17 mouse cellular contexts compared by ENCODE assay signal in genomic region chr9:23495400-23495799, GRCm38 (mm10).
A peak's percentile ranks its signal among the peaks of the same experiment; 100 is the strongest.
DNase-seq lines count a peak whose midpoint lies in the region; ATAC-seq and TF ChIP-seq lines count a peak whose summit lies in the region.
"Had no signal": no experiment of that assay in that cellular context is flagged by ENCODE, and none has a peak within 500 bp of the region (broad histone marks: within the 10 kb centered on the region; RNA-seq: fewer than 3 reads in every experiment).

No protein-coding gene starts in this region.

- H3K4me1 ChIP-seq in thymus, adult 2 months (replicated peaks; ENCODE audit: control insufficient read depth, insufficient read depth, low read length): no peaks in the 10 kb centered on the region
- peaks cover 7% of the 10 kb centered on the region for H3K4me1 ChIP-seq in hindbrain, embryonic 13.5 days (replicated peaks)
- H3K4me1 ChIP-seq: stomach, embryonic 15.5 days had no signal

- no peak for DNase-seq in layer of hippocampus, adult 2 months (ENCODE audit: low spot score in 2 of 2)
- no peak for DNase-seq in layer of hippocampus, adult 9-10 months (ENCODE audit: low spot score)
- peak; percentile 59 for DNase-seq in NIH3T3 (ENCODE audit: low read depth)
- peak; percentile 76 for DNase-seq in brain, adult 2 months (ENCODE audit: low read depth, low spot score)
- peak; percentile 39 to 85 for DNase-seq in left cerebral cortex, postnatal 25 days (ENCODE audit: low spot score in 2 of 2)
- DNase-seq in thymus, adult 2 months: no peak
- DNase-seq in spleen, adult 12 weeks (ENCODE audit: low spot score): no peak
- DNase-seq: cerebellum, adult 2 months; gastrocnemius, postnatal 10 days; kidney, adult 2 months; liver; retina, postnatal 1 day had no signal

- H3K4me2 ChIP-seq in hindbrain, embryonic 13.5 days: no peak overlapping the region
- H3K4me2 ChIP-seq: heart, embryonic 12.5 days; hindbrain, embryonic 14.5 days; stomach, embryonic 15.5 days had no signal

- ATAC-seq in hindbrain, embryonic 13.5 days (ENCODE audit: low FRiP score): no peak

- no peaks in the 10 kb centered on the region for H3K27me3 ChIP-seq in thymus, adult 2 months (ENCODE audit: control insufficient read depth, insufficient read depth, low read length)
- no peaks in the 10 kb centered on the region for H3K27me3 ChIP-seq in hindbrain, embryonic 13.5 days
- H3K27me3 ChIP-seq: heart, embryonic 12.5 days; stomach, embryonic 15.5 days had no signal

- no peaks in the 10 kb centered on the region for H3K36me3 ChIP-seq in thymus, adult 2 months (ENCODE audit: control insufficient read depth, insufficient read depth, low read length)
- no peaks in the 10 kb centered on the region for H3K36me3 ChIP-seq in hindbrain, embryonic 13.5 days
- H3K36me3 ChIP-seq: heart, embryonic 12.5 days; midbrain, embryonic 10.5 days; stomach, embryonic 15.5 days had no signal

- peak overlapping the region; percentile 52 for H3K27ac ChIP-seq in layer of hippocampus, adult 2 months
- H3K27ac ChIP-seq in thymus, adult 2 months (ENCODE audit: control insufficient read depth, insufficient read depth, low read length): no peak overlapping the region
- H3K27ac ChIP-seq in hindbrain, embryonic 13.5 days: no peak overlapping the region
- H3K27ac ChIP-seq: hindbrain, embryonic 14.5 days; midbrain, embryonic 10.5 days; stomach, embryonic 15.5 days had no signal

- intact Hi-C loops in left cerebral cortex, postnatal 25 days (cut with DNase I): loop anchor here (5.0 to 10.0 kb wide), 5 partner anchors 72 to 717 kb away; no protein-coding TSS in a partner anchor

- H3K4me3 ChIP-seq in layer of hippocampus, adult 2 months: no peak overlapping the region
- H3K4me3 ChIP-seq in thymus, adult 2 months (ENCODE audit: control insufficient read depth, insufficient read depth, low read length): no peak overlapping the region
- no peak overlapping the region for H3K4me3 ChIP-seq in hindbrain, embryonic 13.5 days
- H3K4me3 ChIP-seq: heart, embryonic 12.5 days; midbrain, embryonic 10.5 days; stomach, embryonic 15.5 days had no signal

- H3K9ac ChIP-seq in hindbrain, embryonic 13.5 days: no peak overlapping the region
- H3K9ac ChIP-seq: heart, embryonic 12.5 days; hindbrain, embryonic 14.5 days; stomach, embryonic 15.5 days had no signal

- H3K9me3 ChIP-seq in hindbrain, embryonic 13.5 days: no peaks in the 10 kb centered on the region
- H3K9me3 ChIP-seq: heart, embryonic 12.5 days; stomach, embryonic 15.5 days had no signal

- WGBS in thymus, adult 2 months: 95% methylated on average over 4 of the region's 4 CpGs
- 94% methylated on average over 4 of the region's 4 CpGs for WGBS in hindbrain, embryonic 13.5 days

- TF ChIP-seq CTCF in layer of hippocampus, adult 2 months (conservative IDR thresholded peaks at IDR 0.05): no peak
- no peak for TF ChIP-seq CTCF in thymus, adult 2 months (IDR thresholded peaks at IDR 0.05; ENCODE audit: borderline replicate concordance, control insufficient read depth, extremely low read depth, insufficient read depth, low read length, poor library complexity)

- no peak for TF ChIP-seq POLR2A in thymus, adult 2 months (IDR thresholded peaks at IDR 0.05; ENCODE audit: control insufficient read depth, extremely low read depth, insufficient read depth, low read length, poor library complexity)

Comparison
In these comparisons a context has a peak if more than half of its experiments do, and no peak if none do; other contexts are left out.
1. DNase-seq: peak in NIH3T3 (single experiment), brain, adult 2 months (single experiment) and left cerebral cortex, postnatal 25 days (2 of 2); none in layer of hippocampus, adult 2 months (0 of 2), layer of hippocampus, adult 9-10 months (single experiment), thymus, adult 2 months (single experiment) and spleen, adult 12 weeks (single experiment).